Mouse (Mus musculus): Measurements from ENCODE around the gene Ak6. TPM values are rescaled to one million over a fixed set of nuclear protein-coding genes. Genes with fewer than 3 reads are reported as not detected.

Ak6 gene
- polyA plus RNA-seq, 1 experiment from 2014 or later = 230 TPM

- 3% methylated on average over 74 of the region's 77 CpGs for WGBS
These were observed 34.3 kb upstream of the Ak6 start, which contains the start of gene Marveld2 for GRCm38 (mm10) chr13:100616181-100617087. TSS of gene Marveld2 (minus strand) at chr13:100616971.

GRCm38 (mm10) chr13:100617583-100617982, 33.2 kb upstream of the Ak6 start:
- Histone ChIP-seq H3K27me3 (replicated peaks) (peaks cover 7% of the 10 kb centered on the region; the same call in 1 of the 2 replicates), H3K9ac (no peak overlapping the region), H3K4me3 (no peak overlapping the region), H3K4me2 (no peak overlapping the region), H3K36me3 (peaks cover 47% of the 10 kb centered on the region), H3K27ac (replicated peaks) (no peak overlapping the region), H3K9me3 (no peaks in the 10 kb centered on the region), H3K4me1 (peaks cover 10% of the 10 kb centered on the region)
- ATAC-seq (ENCODE audit: extremely low read depth, insufficient number of reproducible peaks, low FRiP score, low TSS enrichment) = no peak
- 76% methylated on average over 13 of the region's 13 CpGs for WGBS

More at GRCm38 (mm10) chr13:100616181-100617087, 34.3 kb upstream of the Ak6 start, which contains the start of gene Marveld2:
- H3K27ac ChIP-seq (replicated peaks) = no peak within 1 kb of the TSS
- no peaks in the 10 kb centered on the region for H3K9me3 ChIP-seq
- H3K4me1 ChIP-seq = peaks cover 10% of the 10 kb centered on the region
- H3K27me3 ChIP-seq (replicated peaks) = peaks cover 7% of the 10 kb centered on the region; the same call in 1 of the 2 replicates
- H3K4me2 ChIP-seq = peak within 1 kb of the TSS; percentile 79
- H3K4me3 ChIP-seq = peak within 1 kb of the TSS; percentile 70
- peak within 1 kb of the TSS; percentile 80 for H3K9ac ChIP-seq
- H3K36me3 ChIP-seq = peaks cover 43% of the 10 kb centered on the region
- peak; percentile 42 for ATAC-seq (ENCODE audit: extremely low read depth, insufficient number of reproducible peaks, low FRiP score, low TSS enrichment)

- no peak overlapping the region for H3K27ac ChIP-seq (replicated peaks)
- peaks cover 85% of the 10 kb centered on the region for H3K36me3 ChIP-seq
These were observed 28.5 kb upstream of the Ak6 start for GRCm38 (mm10) chr13:100622241-100622640.

GRCm38 (mm10) chr13:100634106-100634691, 16.6 kb upstream of the Ak6 start:
- WGBS = 72% methylated on average over 3 of the region's 3 CpGs
- H3K4me3 ChIP-seq = no peak overlapping the region
- peaks cover 84% of the 10 kb centered on the region for H3K36me3 ChIP-seq
- H3K4me2 ChIP-seq = no peak overlapping the region
- no peaks in the 10 kb centered on the region for H3K9me3 ChIP-seq
- no peaks in the 10 kb centered on the region for H3K27me3 ChIP-seq (replicated peaks)
- H3K9ac ChIP-seq = no peak overlapping the region
- H3K27ac ChIP-seq (replicated peaks) = no peak overlapping the region
- H3K4me1 ChIP-seq = no peaks in the 10 kb centered on the region
- ATAC-seq (ENCODE audit: extremely low read depth, insufficient number of reproducible peaks, low FRiP score, low TSS enrichment) = no peak

More at GRCm38 (mm10) chr13:100622241-100622640, 28.5 kb upstream of the Ak6 start:
- Histone ChIP-seq H3K27me3 (replicated peaks) (peaks cover 6% of the 10 kb centered on the region; the same call in 1 of the 2 replicates), H3K4me3 (no peak overlapping the region), H3K9ac (no peak overlapping the region), H3K4me2 (no peak overlapping the region), H3K4me1 (no peaks in the 10 kb centered on the region), H3K9me3 (no peaks in the 10 kb centered on the region)
- ATAC-seq (ENCODE audit: extremely low read depth, insufficient number of reproducible peaks, low FRiP score, low TSS enrichment) = no peak
- WGBS = 86% methylated on average over 4 of the region's 4 CpGs

DNA sequence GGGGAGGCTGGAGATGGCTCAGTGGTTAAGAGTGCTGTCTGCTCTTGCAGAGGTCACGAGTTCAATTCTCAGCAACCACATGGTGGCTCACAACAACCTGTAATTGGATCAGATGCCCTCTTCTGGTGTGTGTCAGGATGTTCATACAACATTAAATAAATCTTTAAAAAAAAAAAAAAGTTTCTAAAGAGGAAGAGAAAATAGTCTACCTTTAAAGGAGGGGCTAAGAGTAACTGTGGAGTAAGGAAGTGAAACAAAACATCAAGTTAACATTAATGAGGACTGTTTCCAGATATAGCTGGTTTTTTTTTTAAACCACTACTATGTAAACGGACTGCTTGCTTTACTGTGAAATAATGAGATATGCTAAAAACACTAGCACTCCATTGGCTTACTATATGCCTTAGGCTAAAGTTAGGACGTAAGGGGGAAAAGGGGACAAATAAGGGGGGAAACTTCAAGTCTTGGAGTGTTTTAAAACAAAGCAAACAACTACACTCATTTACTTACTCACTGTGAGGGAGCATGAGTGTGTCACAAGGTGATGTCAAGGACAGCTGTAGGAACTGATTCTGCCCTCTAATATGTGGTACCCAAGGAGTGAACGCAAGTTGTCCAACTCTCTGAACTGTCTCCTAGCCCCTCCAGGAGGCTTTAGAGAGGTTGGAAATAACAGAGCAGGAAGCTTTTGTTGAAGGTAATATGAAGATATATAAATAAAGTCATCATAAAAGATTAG, 8.1 kb upstream of the Ak6 start:
- H3K4me1 ChIP-seq = no peaks in the 10 kb centered on the region
- H3K9ac ChIP-seq = no peak overlapping the region
- H3K9me3 ChIP-seq = no peaks in the 10 kb centered on the region
- 89% methylated on average over 4 of the region's 4 CpGs for WGBS
- H3K27ac ChIP-seq (replicated peaks) = no peak overlapping the region
- no peak overlapping the region for H3K4me2 ChIP-seq
- H3K36me3 ChIP-seq = peaks cover 97% of the 10 kb centered on the region
- H3K4me3 ChIP-seq = no peak overlapping the region
- no peak for ATAC-seq (ENCODE audit: extremely low read depth, insufficient number of reproducible peaks, low FRiP score, low TSS enrichment)
- no peaks in the 10 kb centered on the region for H3K27me3 ChIP-seq (replicated peaks)

GRCm38 (mm10) chr13:100648223-100648622, 2.6 kb upstream of the Ak6 start:
- no peak for ATAC-seq (ENCODE audit: extremely low read depth, insufficient number of reproducible peaks, low FRiP score, low TSS enrichment)
- Histone ChIP-seq H3K36me3 (peaks cover 51% of the 10 kb centered on the region), H3K27me3 (replicated peaks) (no peaks in the 10 kb centered on the region), H3K4me3 (no peak overlapping the region), H3K9ac (no peak overlapping the region), H3K27ac (replicated peaks) (no peak overlapping the region), H3K4me1 (peaks cover 11% of the 10 kb centered on the region), H3K9me3 (no peaks in the 10 kb centered on the region), H3K4me2 (no peak overlapping the region)
- WGBS = 88% methylated on average over 8 of the region's 8 CpGs

DNA sequence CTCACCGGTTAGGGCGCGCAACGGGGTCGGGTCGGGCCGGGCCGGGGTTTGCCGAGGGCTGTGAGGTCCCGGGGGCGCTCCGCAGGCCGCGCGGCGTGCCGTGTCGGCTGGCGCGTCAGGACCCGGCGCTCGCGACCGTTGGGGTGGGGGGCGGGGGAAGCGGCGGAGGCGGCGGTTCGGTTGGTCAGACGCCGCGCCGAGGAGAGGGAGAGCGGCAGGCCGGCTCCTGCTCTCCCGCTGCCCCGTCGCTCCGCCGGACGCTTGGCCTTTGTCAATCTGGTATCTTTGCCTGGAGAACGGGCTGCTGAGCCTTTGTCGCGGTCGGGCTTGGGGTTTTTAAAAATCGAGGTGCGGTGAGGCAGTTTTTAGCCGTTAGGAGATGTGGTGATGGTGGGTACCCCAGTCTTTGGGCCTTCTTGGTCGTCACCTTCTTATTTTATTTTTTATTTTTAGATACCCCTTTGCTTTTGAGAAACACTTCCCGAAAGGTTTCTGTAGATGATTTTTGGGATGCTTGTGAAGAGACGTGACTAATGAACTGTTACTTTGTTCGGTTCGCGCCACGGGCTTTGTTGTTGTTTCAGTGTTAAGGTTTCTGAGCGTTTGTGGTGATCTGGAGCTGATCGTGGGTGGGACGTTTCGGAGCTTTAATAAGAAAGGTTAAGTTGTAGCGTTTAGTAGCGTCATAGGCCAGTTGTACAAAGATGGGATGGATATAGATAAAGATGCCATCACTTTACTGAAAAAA, 834 bp downstream of the Ak6 start, which contains the start of gene Taf9:
Gene Taf9 (plus strand): TSS at position 141 of the 748 bp plus-strand sequence.
- H3K36me3 ChIP-seq = peaks cover 34% of the 10 kb centered on the region
- WGBS = under 1% methylated on average over 56 of the region's 63 CpGs
- peak within 1 kb of the TSS; percentile 96 for H3K9ac ChIP-seq
- peak; percentile 70; the same call in 1 of the 2 replicates for ATAC-seq (ENCODE audit: extremely low read depth, insufficient number of reproducible peaks, low FRiP score, low TSS enrichment)
- peak within 1 kb of the TSS; percentile 94 for H3K27ac ChIP-seq (replicated peaks)
- peak within 1 kb of the TSS; percentile 85 for H3K4me3 ChIP-seq
- no peaks in the 10 kb centered on the region for H3K27me3 ChIP-seq (replicated peaks)
- peak within 1 kb of the TSS; percentile 95 for H3K4me2 ChIP-seq
- peaks cover 11% of the 10 kb centered on the region for H3K4me1 ChIP-seq
- H3K9me3 ChIP-seq = no peaks in the 10 kb centered on the region

DNA sequence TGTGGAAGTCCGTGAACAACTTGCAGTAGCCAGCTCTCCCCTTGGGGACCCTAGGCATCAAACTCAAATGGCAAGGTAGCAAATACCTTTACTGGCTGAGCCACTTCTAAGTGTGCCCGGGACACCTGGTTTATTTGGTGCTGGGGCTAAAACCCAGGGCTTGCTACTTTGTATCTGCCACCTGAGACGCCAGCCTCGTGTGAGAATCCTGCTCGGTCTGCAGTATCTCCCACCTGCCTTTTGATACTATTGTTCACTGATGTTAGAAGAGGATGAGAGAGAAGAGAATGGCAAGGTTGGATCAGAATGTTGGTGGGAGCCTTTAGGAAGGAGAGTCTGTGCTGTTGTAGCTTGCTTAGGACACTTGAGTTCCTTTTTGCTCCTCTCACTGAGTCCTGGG, 7.3 kb downstream of the Ak6 start:
- Histone ChIP-seq H3K9me3 (no peaks in the 10 kb centered on the region), H3K4me2 (no peak overlapping the region), H3K4me1 (no peaks in the 10 kb centered on the region), H3K4me3 (no peak overlapping the region), H3K36me3 (peaks cover 32% of the 10 kb centered on the region), H3K27me3 (replicated peaks) (no peaks in the 10 kb centered on the region), H3K27ac (replicated peaks) (no peak overlapping the region), H3K9ac (no peak overlapping the region)
- ATAC-seq (ENCODE audit: extremely low read depth, insufficient number of reproducible peaks, low FRiP score, low TSS enrichment) = no peak
- 84% methylated on average over 5 of the region's 5 CpGs for WGBS

GRCm38 (mm10) chr13:100659864-100660456, 9.2 kb downstream of the Ak6 start:
- ATAC-seq (ENCODE audit: extremely low read depth, insufficient number of reproducible peaks, low FRiP score, low TSS enrichment) = no peak
- whole genome bisulfite sequencing = 38% methylated on average over 4 of the region's 4 CpGs
- H3K9ac ChIP-seq = no peak overlapping the region
- H3K4me3 ChIP-seq = no peak overlapping the region
- no peak overlapping the region for H3K4me2 ChIP-seq
- H3K27me3 ChIP-seq (replicated peaks) = no peaks in the 10 kb centered on the region
- no peaks in the 10 kb centered on the region for H3K9me3 ChIP-seq
- no peak overlapping the region for H3K27ac ChIP-seq (replicated peaks)
- peaks cover 34% of the 10 kb centered on the region for H3K36me3 ChIP-seq
- no peaks in the 10 kb centered on the region for H3K4me1 ChIP-seq

DNA sequence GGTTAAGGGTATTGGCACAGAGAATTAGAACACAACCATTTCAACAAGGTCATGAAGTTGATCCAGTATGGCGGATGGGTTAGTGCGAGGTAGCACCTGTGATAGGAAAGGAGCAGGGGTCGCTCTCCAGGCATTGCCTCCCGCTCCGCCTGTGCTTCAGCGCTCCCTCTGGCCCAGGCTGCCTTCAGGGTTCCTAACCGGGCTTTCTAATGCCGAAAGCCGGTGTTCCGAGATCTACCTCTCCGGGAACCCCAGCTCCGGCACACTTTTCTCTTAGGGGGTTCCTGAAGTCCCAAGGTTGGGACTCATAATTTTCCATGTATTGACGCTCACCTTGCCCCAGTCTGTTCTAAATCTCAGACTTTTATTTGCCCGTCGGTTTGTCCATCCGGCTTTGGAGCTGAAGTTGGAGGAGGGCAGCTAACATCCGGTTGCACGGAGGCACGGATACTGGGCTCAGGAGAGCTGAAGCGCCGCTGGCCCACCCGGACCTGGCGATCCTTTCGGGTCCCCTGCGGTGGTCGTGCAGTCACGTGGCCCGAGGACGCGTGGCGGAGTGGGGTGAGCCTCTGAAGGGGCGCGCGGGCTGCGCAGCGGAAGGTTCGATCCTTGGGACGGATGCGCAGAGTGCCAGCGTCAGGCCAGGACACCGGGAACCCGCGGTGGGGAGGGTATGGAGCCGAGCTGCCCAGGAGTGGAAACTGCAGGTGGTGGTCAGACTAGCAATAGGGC, 18.7 kb downstream of the Ak6 start, which contains the start of gene Ccdc125:
Gene Ccdc125 (plus strand): TSS at position 427 of the 732 bp plus-strand sequence.
- Histone ChIP-seq H3K4me1 (peaks cover 4% of the 10 kb centered on the region; the same call in 1 of the 2 replicates), H3K36me3 (peaks cover 21% of the 10 kb centered on the region), H3K4me2 (peak within 1 kb of the TSS; percentile 78), H3K27me3 (replicated peaks) (no peaks in the 10 kb centered on the region), H3K4me3 (peak within 1 kb of the TSS; percentile 68), H3K9me3 (peaks cover 5% of the 10 kb centered on the region; the same call in 1 of the 2 replicates), H3K27ac (replicated peaks) (peak within 1 kb of the TSS; percentile 66), H3K9ac (peak within 1 kb of the TSS; percentile 84)
- peak; percentile 8; the same call in 1 of the 2 replicates for ATAC-seq (ENCODE audit: extremely low read depth, insufficient number of reproducible peaks, low FRiP score, low TSS enrichment)
- WGBS = under 1% methylated on average over 44 of the region's 44 CpGs

Measured in heart, embryonic 13.5 days (tissue).